Mouse (Mus musculus): ENCODE results near the gene Tatdn2. TPM values are rescaled to one million over a fixed set of nuclear protein-coding genes. Genes with fewer than 3 reads are reported as not detected.

Tatdn2 gene
- polyA plus RNA-seq, 1 experiment = 21.0 TPM

DNA sequence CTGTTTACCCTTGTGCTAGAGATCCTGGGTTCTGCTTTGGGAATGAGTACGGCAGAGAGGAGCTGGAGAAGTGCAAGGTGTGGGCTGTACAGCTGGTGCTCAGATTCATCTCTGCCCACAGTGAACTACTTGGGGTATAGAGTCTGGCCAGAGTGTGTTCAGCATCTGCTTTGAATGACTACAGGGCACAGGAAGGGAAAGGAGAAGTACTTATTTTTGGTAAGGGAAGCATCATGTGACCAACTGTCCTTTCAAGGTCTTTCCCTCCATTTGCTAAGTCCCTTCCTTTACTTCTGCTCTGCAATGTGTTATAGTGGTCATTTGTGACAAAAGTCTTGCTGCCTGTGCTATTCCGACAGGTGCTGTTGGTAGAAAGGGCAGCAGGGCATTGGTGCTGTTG is 17.4 kb downstream of the Tatdn2 start:
- H3K4me3 ChIP-seq = no peak overlapping the region
- peaks cover 27% of the 10 kb centered on the region for H3K36me3 ChIP-seq (ENCODE audit: control insufficient read depth, insufficient read depth)
- no peaks in the 10 kb centered on the region for H3K27me3 ChIP-seq (ENCODE audit: control insufficient read depth, insufficient read depth, insufficient read length)
- H3K79me2 ChIP-seq (ENCODE audit: control insufficient read depth, insufficient read depth) = no peaks in the 10 kb centered on the region
- H3ac ChIP-seq (ENCODE audit: control insufficient read depth, insufficient read length) = no peak overlapping the region
- TF ChIP-seq SRF (IDR thresholded peaks at IDR 0.05; ENCODE audit: control insufficient read depth, insufficient read length, low read depth) = no peak
- no peak for TF ChIP-seq USF1 (IDR thresholded peaks at IDR 0.05; ENCODE audit: low read depth)
- TF ChIP-seq MYOD1 (IDR thresholded peaks at IDR 0.05; ENCODE audit: control insufficient read depth in 1 of 3, insufficient read length in 2 of 3, low read depth in 2 of 3) = no peak
- no peak for TF ChIP-seq MYOG (IDR thresholded peaks at IDR 0.05; ENCODE audit: control insufficient read depth in 1 of 3, insufficient read depth in 1 of 3, insufficient read length in 2 of 3, low read depth in 2 of 3)
- TF ChIP-seq E2F4 (IDR thresholded peaks at IDR 0.05; ENCODE audit: insufficient read depth) = no peak
- no peak for TF ChIP-seq POLR2AphosphoS2 (IDR thresholded peaks at IDR 0.05; ENCODE audit: insufficient read length, low read depth)
- TF ChIP-seq REST (IDR thresholded peaks at IDR 0.05; ENCODE audit: insufficient read depth, insufficient read length) = no peak
- no peak for TF ChIP-seq TCF3 (IDR thresholded peaks at IDR 0.05; ENCODE audit: insufficient read length, low read depth)
- no peak for TF ChIP-seq CEBPB (IDR thresholded peaks at IDR 0.05; ENCODE audit: insufficient read depth, poor library complexity, severe bottlenecking)
- TF ChIP-seq MAX (IDR thresholded peaks at IDR 0.05; ENCODE audit: low read depth) = no peak
- TF ChIP-seq POLR2A (IDR thresholded peaks at IDR 0.05; ENCODE audit: insufficient read length, low read depth) = no peak
- no peak for TF ChIP-seq TCF12 (IDR thresholded peaks at IDR 0.05; ENCODE audit: insufficient read depth, poor library complexity, severe bottlenecking)
- H3K4me2 ChIP-seq (ENCODE audit: low read depth) = no peak overlapping the region

DNA sequence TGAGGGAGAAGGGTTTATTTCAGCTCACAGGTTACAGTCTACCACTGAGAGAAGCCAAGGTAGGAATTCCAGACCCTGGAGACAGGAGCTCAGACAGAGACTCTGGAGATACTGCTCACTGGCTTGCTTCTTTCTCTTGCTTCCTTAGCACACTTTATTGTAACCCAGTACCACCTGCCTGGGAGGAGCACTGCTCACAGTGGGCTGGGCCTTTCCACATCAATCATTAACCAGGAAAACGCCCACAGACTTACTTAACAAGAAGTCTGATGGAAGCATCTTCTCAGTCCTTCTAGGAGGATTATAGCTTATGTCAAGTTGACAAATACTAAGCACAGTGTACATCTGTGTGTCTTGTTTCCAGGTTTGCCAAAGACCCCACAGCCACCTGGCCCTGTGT is 17.9 kb downstream of the Tatdn2 start:
- Histone ChIP-seq H3K4me3 (no peak overlapping the region), H3ac (ENCODE audit: control insufficient read depth, insufficient read length) (no peak overlapping the region), H3K36me3 (ENCODE audit: control insufficient read depth, insufficient read depth) (peaks cover 27% of the 10 kb centered on the region), H3K27me3 (ENCODE audit: control insufficient read depth, insufficient read depth, insufficient read length) (no peaks in the 10 kb centered on the region), H3K4me2 (ENCODE audit: low read depth) (no peak overlapping the region), H3K79me2 (ENCODE audit: control insufficient read depth, insufficient read depth) (no peaks in the 10 kb centered on the region)
- TF ChIP-seq MYOD1 (IDR thresholded peaks at IDR 0.05; ENCODE audit: control insufficient read depth in 1 of 3, insufficient read length in 2 of 3, low read depth in 2 of 3) (no peak), POLR2A (IDR thresholded peaks at IDR 0.05; ENCODE audit: insufficient read length, low read depth) (no peak), TCF12 (IDR thresholded peaks at IDR 0.05; ENCODE audit: insufficient read depth, poor library complexity, severe bottlenecking) (no peak), POLR2AphosphoS2 (IDR thresholded peaks at IDR 0.05; ENCODE audit: insufficient read length, low read depth) (no peak), SRF (IDR thresholded peaks at IDR 0.05; ENCODE audit: control insufficient read depth, insufficient read length, low read depth) (no peak), CEBPB (IDR thresholded peaks at IDR 0.05; ENCODE audit: insufficient read depth, poor library complexity, severe bottlenecking) (no peak), E2F4 (IDR thresholded peaks at IDR 0.05; ENCODE audit: insufficient read depth) (no peak), USF1 (IDR thresholded peaks at IDR 0.05; ENCODE audit: low read depth) (no peak), TCF3 (IDR thresholded peaks at IDR 0.05; ENCODE audit: insufficient read length, low read depth) (no peak), REST (IDR thresholded peaks at IDR 0.05; ENCODE audit: insufficient read depth, insufficient read length) (no peak), MYOG (IDR thresholded peaks at IDR 0.05; ENCODE audit: control insufficient read depth in 1 of 3, insufficient read depth in 1 of 3, insufficient read length in 2 of 3, low read depth in 2 of 3) (no peak), MAX (IDR thresholded peaks at IDR 0.05; ENCODE audit: low read depth) (no peak)

- Histone ChIP-seq H3K27me3 (ENCODE audit: control insufficient read depth, insufficient read depth, insufficient read length) (no peaks in the 10 kb centered on the region), H3K4me3 (no peak overlapping the region), H3ac (ENCODE audit: control insufficient read depth, insufficient read length) (no peak overlapping the region), H3K36me3 (ENCODE audit: control insufficient read depth, insufficient read depth) (peaks cover 17% of the 10 kb centered on the region), H3K79me2 (ENCODE audit: control insufficient read depth, insufficient read depth) (no peaks in the 10 kb centered on the region), H3K4me2 (ENCODE audit: low read depth) (no peak overlapping the region)
- TF ChIP-seq MYOG (IDR thresholded peaks at IDR 0.05; ENCODE audit: control insufficient read depth in 1 of 3, insufficient read depth in 1 of 3, insufficient read length in 2 of 3, low read depth in 2 of 3) (no peak), TCF3 (IDR thresholded peaks at IDR 0.05; ENCODE audit: insufficient read length, low read depth) (no peak), SRF (IDR thresholded peaks at IDR 0.05; ENCODE audit: control insufficient read depth, insufficient read length, low read depth) (no peak), MAX (IDR thresholded peaks at IDR 0.05; ENCODE audit: low read depth) (no peak), POLR2A (IDR thresholded peaks at IDR 0.05; ENCODE audit: insufficient read length, low read depth) (no peak), POLR2AphosphoS2 (IDR thresholded peaks at IDR 0.05; ENCODE audit: insufficient read length, low read depth) (no peak), E2F4 (IDR thresholded peaks at IDR 0.05; ENCODE audit: insufficient read depth) (no peak), USF1 (IDR thresholded peaks at IDR 0.05; ENCODE audit: low read depth) (no peak), CEBPB (IDR thresholded peaks at IDR 0.05; ENCODE audit: insufficient read depth, poor library complexity, severe bottlenecking) (no peak), MYOD1 (IDR thresholded peaks at IDR 0.05; ENCODE audit: control insufficient read depth in 1 of 3, insufficient read length in 2 of 3, low read depth in 2 of 3) (no peak), TCF12 (IDR thresholded peaks at IDR 0.05; ENCODE audit: insufficient read depth, poor library complexity, severe bottlenecking) (no peak), REST (IDR thresholded peaks at IDR 0.05; ENCODE audit: insufficient read depth, insufficient read length) (no peak)
Observed at GRCm38 (mm10) chr6:113717541-113717940, 20.7 kb downstream of the Tatdn2 start.

GRCm38 (mm10) chr6:113719878-113720277 is 23.0 kb downstream of the Tatdn2 start, which contains the start of gene Ghrl:
Gene Ghrl (minus strand): TSS chr6:113719880.
- no peak within 1 kb of the TSS for H3K4me3 ChIP-seq
- no peaks in the 10 kb centered on the region for H3K27me3 ChIP-seq (ENCODE audit: control insufficient read depth, insufficient read depth, insufficient read length)
- peaks cover 12% of the 10 kb centered on the region for H3K36me3 ChIP-seq (ENCODE audit: control insufficient read depth, insufficient read depth)
- no peak for TF ChIP-seq USF1 (IDR thresholded peaks at IDR 0.05; ENCODE audit: low read depth)
- TF ChIP-seq POLR2A (IDR thresholded peaks at IDR 0.05; ENCODE audit: insufficient read length, low read depth) = no peak
- no peak for TF ChIP-seq TCF12 (IDR thresholded peaks at IDR 0.05; ENCODE audit: insufficient read depth, poor library complexity, severe bottlenecking)
- peak in 2 of 3 experiments; percentile 18 to 71 for TF ChIP-seq MYOG (IDR thresholded peaks at IDR 0.05; ENCODE audit: control insufficient read depth in 1 of 3, insufficient read depth in 1 of 3, insufficient read length in 2 of 3, low read depth in 2 of 3)
- peak in 2 of 3 experiments; percentile 51 to 74 for TF ChIP-seq MYOD1 (IDR thresholded peaks at IDR 0.05; ENCODE audit: control insufficient read depth in 1 of 3, insufficient read length in 2 of 3, low read depth in 2 of 3)
- no peaks in the 10 kb centered on the region for H3K79me2 ChIP-seq (ENCODE audit: control insufficient read depth, insufficient read depth)
- H3K4me2 ChIP-seq (ENCODE audit: low read depth) = no peak within 1 kb of the TSS
- no peak within 1 kb of the TSS for H3ac ChIP-seq (ENCODE audit: control insufficient read depth, insufficient read length)
